Mouse (Mus musculus) embryonic facial prominence, embryonic 13.5 days (tissue): ENCODE data around the gene Mical3. TPM values are rescaled to one million over a fixed set of nuclear protein-coding genes. Genes with fewer than 3 reads are reported as not detected.

Source experiments
- ATAC-seq: fragments of 200-750 bp; cut with Nextera tagmentation; 2 replicates; pipeline ENCODE4 v1.8.0; 2017; ENCODE audit warnings: low read depth; ENCODE audit not compliant: insufficient number of reproducible peaks, insufficient read depth, low FRiP score, low TSS enrichment
- H3K27ac ChIP-seq: fragments of 300-500 bp; sonication (generic); 2 replicates; pipeline ENCODE4 v1.5.1; 2015; ENCODE audit warnings: moderate library complexity, mild to moderate bottlenecking, inconsistent platforms
- H3K27me3 ChIP-seq: fragments of 300-500 bp; sonication (generic); 2 replicates; pipeline ENCODE4 v1.6.1; 2015; ENCODE audit warnings: mild to moderate bottlenecking, inconsistent platforms
- H3K36me3 ChIP-seq: fragments of 300-500 bp; sonication (generic); 2 replicates; pipeline ENCODE4 v1.6.1; 2015; ENCODE audit warnings: mild to moderate bottlenecking, inconsistent platforms
- H3K4me1 ChIP-seq: fragments of 300-500 bp; sonication (generic); 2 replicates; pipeline ENCODE4 v1.6.1; 2015; ENCODE audit warnings: inconsistent platforms
- H3K4me2 ChIP-seq: fragments of 300-500 bp; sonication (generic); 2 replicates; pipeline ENCODE4 v1.6.1; 2015; ENCODE audit warnings: moderate library complexity, mild to moderate bottlenecking, inconsistent platforms
- H3K4me3 ChIP-seq: fragments of 300-500 bp; sonication (generic); 2 replicates; pipeline ENCODE4 v1.5.1; 2015; ENCODE audit warnings: mild to moderate bottlenecking, inconsistent platforms
- H3K9ac ChIP-seq: fragments of 300-500 bp; sonication (generic); 2 replicates; pipeline ENCODE4 v1.6.1; 2015; ENCODE audit warnings: mild to moderate bottlenecking, inconsistent platforms
- H3K9me3 ChIP-seq: fragments of 300-500 bp; sonication (generic); 2 replicates; pipeline ENCODE4 v1.6.1; 2016; ENCODE audit warnings: inconsistent platforms
- WGBS: fragments of 180-500 bp; shearing (Covaris S2); methylation state at CpG from one replicate; pipeline ENCODE4 v1.1.7; 2015; ENCODE audit warnings: mixed read lengths; 5-methylcytosine and 5-hydroxymethylcytosine counted together
- polyA plus RNA-seq: library from polyadenylated mRNA; unstranded; fragments of >200 nt; fragmentation: Nextera tagmentation; extraction: Ambion mirVana; gene quantifications from 2 replicates; pipeline ENCODE4 v1.2.1, GENCODE M21; 2015

The Mical3 gene
- polyA plus RNA-seq, 1 experiment from 2014 or later, result 12.3 TPM

DNA sequence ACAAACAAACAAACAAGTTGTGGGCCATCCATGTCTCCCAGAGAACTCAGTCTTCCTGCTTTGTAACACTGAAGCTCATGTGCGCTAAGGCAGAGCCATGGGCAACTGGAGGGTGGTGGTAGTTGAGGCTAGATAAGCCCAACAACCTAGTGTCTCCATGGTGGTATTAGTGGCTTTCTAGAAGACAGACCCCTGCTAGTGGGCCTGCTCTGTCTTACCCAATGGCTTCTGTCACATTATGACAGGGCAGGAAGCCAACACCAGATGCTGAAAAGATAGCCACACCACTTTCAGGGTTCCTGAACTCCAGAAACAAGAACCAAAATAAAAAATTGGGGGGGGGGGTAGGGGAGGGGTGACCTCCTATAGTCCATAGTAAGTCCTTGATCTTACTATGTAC, 55.0 kb downstream of the Mical3 start:
- WGBS, result 97% methylated on average over 1 of the region's 1 CpGs
- H3K27ac ChIP-seq, result no peak overlapping the region
- H3K9me3 ChIP-seq, result no peaks in the 10 kb centered on the region
- H3K4me2 ChIP-seq, result no peak overlapping the region
- H3K27me3 ChIP-seq, result no peaks in the 10 kb centered on the region
- no peak overlapping the region for H3K4me3 ChIP-seq
- ATAC-seq, result no peak
- no peak overlapping the region for H3K9ac ChIP-seq
- peaks cover 5% of the 10 kb centered on the region; the same call in 1 of the 2 replicates for H3K4me1 ChIP-seq
- H3K36me3 ChIP-seq, result no peaks in the 10 kb centered on the region

DNA sequence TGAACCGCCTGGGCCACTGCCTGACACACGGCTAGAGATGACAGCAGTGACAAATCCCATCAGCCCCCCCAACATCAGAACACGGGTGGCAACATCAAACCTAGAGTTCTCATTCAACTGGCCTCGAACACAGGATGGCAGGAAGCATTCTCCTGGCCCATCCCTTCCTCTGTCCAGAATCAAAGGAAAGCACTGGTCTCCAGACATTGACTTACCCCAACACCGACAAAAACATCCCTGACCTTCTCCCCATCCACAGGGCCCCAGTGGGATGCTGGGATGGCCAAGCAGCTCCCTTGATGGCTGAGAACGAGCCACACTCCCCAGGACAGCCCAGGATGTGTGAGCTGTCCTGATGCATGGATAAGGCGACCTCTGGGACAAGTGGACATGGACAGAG, 57.5 kb downstream of the Mical3 start:
- Histone ChIP-seq H3K4me1 (peaks cover 8% of the 10 kb centered on the region; the same call in 1 of the 2 replicates), H3K27me3 (no peaks in the 10 kb centered on the region), H3K4me3 (no peak overlapping the region), H3K9me3 (no peaks in the 10 kb centered on the region), H3K4me2 (no peak overlapping the region), H3K36me3 (no peaks in the 10 kb centered on the region), H3K9ac (no peak overlapping the region), H3K27ac (no peak overlapping the region)
- no peak for ATAC-seq
- WGBS, result 85% methylated on average over 7 of the region's 7 CpGs

DNA sequence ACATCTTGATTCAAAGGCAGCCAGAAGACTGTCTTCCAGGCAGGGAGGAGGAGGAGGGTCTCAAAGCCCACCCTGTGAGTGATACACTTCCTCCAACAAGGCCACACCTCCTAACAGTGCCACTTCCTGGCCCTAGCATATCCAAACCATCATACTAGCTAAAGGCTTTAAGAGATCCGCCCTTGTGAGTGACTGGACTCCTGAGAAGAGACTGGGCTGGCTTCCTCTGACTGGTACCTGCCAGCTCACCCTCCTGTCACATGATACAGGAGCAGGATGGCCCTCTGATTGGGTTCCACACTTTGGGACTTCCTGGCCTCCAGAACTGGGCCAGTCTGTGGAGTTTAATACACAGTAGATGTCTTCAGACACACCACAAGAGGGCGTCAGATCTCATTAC, 58.2 kb downstream of the Mical3 start:
- 74% methylated on average over 2 of the region's 2 CpGs for WGBS
- no peak for ATAC-seq
- Histone ChIP-seq H3K9ac (no peak overlapping the region), H3K27me3 (no peaks in the 10 kb centered on the region), H3K27ac (no peak overlapping the region), H3K4me1 (peaks cover 13% of the 10 kb centered on the region), H3K9me3 (no peaks in the 10 kb centered on the region), H3K36me3 (no peaks in the 10 kb centered on the region), H3K4me2 (no peak overlapping the region), H3K4me3 (no peak overlapping the region)

DNA sequence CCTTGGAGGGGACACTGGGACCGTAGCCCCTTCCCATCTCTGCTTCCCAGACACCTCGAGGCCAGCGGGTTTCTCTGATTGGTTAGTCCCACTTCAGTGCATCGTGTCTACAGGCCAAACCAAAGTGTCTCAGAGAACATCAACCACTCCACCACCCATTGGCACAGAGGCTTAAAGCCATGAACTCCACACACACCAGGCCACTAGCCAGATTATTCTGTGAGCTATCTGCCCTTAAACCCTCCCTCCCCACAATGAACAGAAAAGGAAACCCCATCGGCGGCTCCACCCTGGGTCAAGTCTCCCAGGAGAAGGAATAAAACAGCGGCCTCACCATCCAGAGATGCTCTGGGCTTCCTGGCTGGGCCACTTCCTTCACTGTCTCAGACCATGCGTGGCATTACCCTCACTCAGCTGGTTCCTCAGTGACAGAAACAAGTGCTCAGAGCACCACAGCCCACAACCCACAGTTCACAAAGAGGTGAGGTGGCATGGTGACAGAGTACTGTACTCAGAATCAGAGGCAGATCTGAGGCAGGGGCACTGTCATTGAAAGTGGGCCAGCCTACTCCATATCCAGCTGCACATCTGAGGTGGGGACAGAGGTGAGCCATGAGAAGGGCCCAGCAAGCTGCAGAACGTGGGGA, 60.1 kb downstream of the Mical3 start:
- H3K36me3 ChIP-seq, result no peaks in the 10 kb centered on the region
- H3K4me1 ChIP-seq, result peaks cover 26% of the 10 kb centered on the region
- H3K27me3 ChIP-seq, result no peaks in the 10 kb centered on the region
- no peak overlapping the region for H3K9ac ChIP-seq
- H3K9me3 ChIP-seq, result no peaks in the 10 kb centered on the region
- no peak overlapping the region for H3K27ac ChIP-seq
- no peak overlapping the region for H3K4me3 ChIP-seq
- ATAC-seq, result no peak
- 81% methylated on average over 9 of the region's 9 CpGs for WGBS
- H3K4me2 ChIP-seq, result no peak overlapping the region

- Histone ChIP-seq H3K4me1 (peaks cover 41% of the 10 kb centered on the region), H3K9me3 (no peaks in the 10 kb centered on the region), H3K4me3 (no peak overlapping the region), H3K27me3 (no peaks in the 10 kb centered on the region), H3K27ac (no peak overlapping the region), H3K36me3 (no peaks in the 10 kb centered on the region), H3K9ac (no peak overlapping the region), H3K4me2 (no peak overlapping the region)
- no peak for ATAC-seq
- WGBS, result 70% methylated on average over 8 of the region's 8 CpGs
Observed at GRCm38 (mm10) chr6:121069156-121069555, 61.6 kb downstream of the Mical3 start.

DNA sequence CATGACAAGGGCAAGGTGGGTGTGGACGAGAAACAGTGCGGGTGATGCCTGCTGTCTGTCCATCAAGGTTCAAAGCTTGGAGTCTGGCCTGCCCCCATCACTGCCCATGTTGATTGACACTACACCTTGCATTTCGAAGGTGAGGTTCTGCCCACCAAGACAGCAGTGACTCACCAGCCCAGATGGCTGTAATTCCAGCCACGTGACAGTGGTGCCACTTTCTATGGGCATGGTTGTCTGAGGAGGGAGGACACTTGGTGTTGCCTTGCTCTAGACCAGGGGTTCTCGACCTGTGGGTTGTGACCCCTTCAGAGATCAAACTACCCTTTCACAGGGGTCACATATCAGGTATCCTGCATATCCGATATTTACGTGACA, 62.7 kb downstream of the Mical3 start:
- 72% methylated on average over 7 of the region's 7 CpGs for WGBS
- Histone ChIP-seq H3K4me1 (peaks cover 42% of the 10 kb centered on the region), H3K27ac (no peak overlapping the region), H3K4me2 (no peak overlapping the region), H3K27me3 (no peaks in the 10 kb centered on the region), H3K9ac (no peak overlapping the region), H3K36me3 (no peaks in the 10 kb centered on the region), H3K4me3 (no peak overlapping the region), H3K9me3 (no peaks in the 10 kb centered on the region)
- no peak for ATAC-seq

DNA sequence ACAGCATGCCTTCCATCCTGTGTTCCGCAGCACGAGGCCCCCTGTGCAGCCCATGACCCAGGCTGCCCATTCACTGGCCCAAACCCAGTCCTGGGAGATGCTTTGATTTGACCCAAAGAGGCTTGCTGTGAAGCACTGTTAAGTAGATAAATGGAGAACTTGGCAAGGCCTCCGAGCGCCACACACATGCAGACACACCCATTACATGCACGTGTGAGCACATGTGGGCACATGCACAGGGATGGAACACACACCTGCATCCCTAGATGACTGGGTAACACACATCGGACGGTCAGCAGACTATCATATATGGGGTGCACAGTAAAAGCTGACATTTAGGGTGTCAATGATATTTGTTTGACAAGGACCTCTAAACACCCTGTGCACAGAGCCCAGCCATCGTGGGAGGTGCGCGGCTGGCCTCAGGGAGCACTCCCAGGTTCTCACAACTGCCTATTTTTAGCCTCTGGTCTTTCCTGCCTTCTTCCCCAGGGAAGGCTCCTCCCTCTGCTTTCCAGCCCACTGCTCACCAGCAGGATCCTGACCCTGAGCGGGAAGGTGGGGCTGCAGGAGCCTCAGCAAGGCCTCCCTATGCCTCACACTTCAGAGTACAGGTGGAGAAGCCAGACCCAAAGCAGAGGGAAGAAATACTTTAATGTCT, 63.2 kb downstream of the Mical3 start:
- H3K36me3 ChIP-seq, result no peaks in the 10 kb centered on the region
- no peak overlapping the region for H3K9ac ChIP-seq
- no peak for ATAC-seq
- H3K27me3 ChIP-seq, result no peaks in the 10 kb centered on the region
- H3K27ac ChIP-seq, result no peak overlapping the region
- H3K4me3 ChIP-seq, result no peak overlapping the region
- H3K9me3 ChIP-seq, result no peaks in the 10 kb centered on the region
- H3K4me1 ChIP-seq, result peaks cover 42% of the 10 kb centered on the region
- 57% methylated on average over 11 of the region's 11 CpGs for WGBS
- no peak overlapping the region for H3K4me2 ChIP-seq

GRCm38 (mm10) chr6:121066761-121067160, 64.0 kb downstream of the Mical3 start:
- Histone ChIP-seq H3K27me3 (no peaks in the 10 kb centered on the region), H3K4me2 (no peak overlapping the region), H3K27ac (no peak overlapping the region), H3K9me3 (no peaks in the 10 kb centered on the region), H3K36me3 (no peaks in the 10 kb centered on the region), H3K4me3 (no peak overlapping the region), H3K4me1 (peaks cover 42% of the 10 kb centered on the region), H3K9ac (no peak overlapping the region)
- no peak for ATAC-seq
- 54% methylated on average over 6 of the region's 6 CpGs for WGBS

- peak overlapping the region; percentile 58 for H3K9ac ChIP-seq
- no peaks in the 10 kb centered on the region for H3K9me3 ChIP-seq
- peak overlapping the region; percentile 84 for H3K27ac ChIP-seq
- no peaks in the 10 kb centered on the region for H3K36me3 ChIP-seq
- no peaks in the 10 kb centered on the region for H3K27me3 ChIP-seq
- ATAC-seq, result peak; percentile 70
- H3K4me3 ChIP-seq, result peak overlapping the region; percentile 32
- H3K4me2 ChIP-seq, result peak overlapping the region; percentile 45
- 33% methylated on average over 17 of the region's 17 CpGs for WGBS
- H3K4me1 ChIP-seq, result peaks cover 42% of the 10 kb centered on the region
Observed at GRCm38 (mm10) chr6:121064356-121065015, 66.3 kb downstream of the Mical3 start.

- H3K27ac ChIP-seq, result peak overlapping the region; percentile 84
Observed at GRCm38 (mm10) chr6:121063771-121064170, 67.0 kb downstream of the Mical3 start.

DNA sequence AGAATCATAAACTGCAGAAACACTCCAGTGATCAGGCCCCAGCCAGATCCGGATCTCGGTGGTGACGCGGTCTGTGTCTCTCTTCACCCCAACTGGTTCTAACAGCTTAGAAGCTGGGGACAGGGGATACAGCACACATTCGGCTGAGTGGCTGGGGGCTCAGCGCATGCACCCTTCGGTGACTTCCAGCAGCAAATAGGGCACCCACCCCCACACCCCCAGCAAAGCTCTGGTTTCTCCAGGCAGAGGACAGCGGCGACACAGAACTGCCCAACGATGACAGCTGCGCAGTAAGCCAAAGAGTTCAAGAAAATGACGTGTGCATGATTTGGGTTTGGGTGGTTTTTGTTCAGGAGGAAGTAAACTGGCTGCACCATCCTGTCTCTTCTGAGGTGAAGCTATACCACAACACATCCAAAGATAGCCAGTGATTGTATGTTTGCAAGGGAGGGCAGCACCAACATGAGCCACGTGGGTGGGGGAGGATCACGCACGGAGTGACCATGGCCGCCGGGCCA, 67.8 kb downstream of the Mical3 start:
- no peak overlapping the region for H3K4me3 ChIP-seq

More at GRCm38 (mm10) chr6:121063771-121064170, 67.0 kb downstream of the Mical3 start:
- no peaks in the 10 kb centered on the region for H3K36me3 ChIP-seq
- ATAC-seq, result no peak
- H3K9ac ChIP-seq, result 0 out of 2 replicates have a peak overlapping the region, but pooled peaks have one; percentile 58
- 0 out of 2 replicates have a peak overlapping the region, but pooled peaks have one; percentile 45 for H3K4me2 ChIP-seq
- no peaks in the 10 kb centered on the region for H3K27me3 ChIP-seq
- H3K4me3 ChIP-seq, result no peak overlapping the region
- H3K9me3 ChIP-seq, result no peaks in the 10 kb centered on the region
- 79% methylated on average over 8 of the region's 8 CpGs for WGBS
- H3K4me1 ChIP-seq, result peaks cover 39% of the 10 kb centered on the region

More for the DNA sequence above, 67.8 kb downstream of the Mical3 start:
- Histone ChIP-seq H3K4me1 (peaks cover 37% of the 10 kb centered on the region), H3K27ac (no peak overlapping the region), H3K36me3 (no peaks in the 10 kb centered on the region), H3K27me3 (no peaks in the 10 kb centered on the region), H3K9ac (no peak overlapping the region), H3K9me3 (no peaks in the 10 kb centered on the region), H3K4me2 (no peak overlapping the region)
- 94% methylated on average over 17 of the region's 17 CpGs for WGBS
- ATAC-seq, result no peak
